ENCODE assay signal across 24 mouse cellular contexts in genomic region chr11:115483278-115483677, GRCm38 (mm10). TPM values are rescaled to one million over a fixed set of nuclear protein-coding genes. Genes with fewer than 3 reads are reported as not detected.
DNase-seq lines count a peak whose midpoint lies in the region; ATAC-seq and TF ChIP-seq lines count a peak whose summit lies in the region.
"Had no signal": no experiment of that assay in that cellular context is flagged by ENCODE, and none has a peak within 500 bp of the region (broad histone marks: within the 10 kb centered on the region; RNA-seq: fewer than 3 reads in every experiment).

No protein-coding gene starts in this region.

- DNase-seq in gastrocnemius, adult 2 months, result peak; percentile 67
- DNase-seq in gastrocnemius, postnatal 25 days, result no peak
- DNase-seq in hindbrain, embryonic 14.5 days (ENCODE audit: low spot score), result no peak
- no peak for DNase-seq in midbrain, postnatal 0 days (ENCODE audit: low spot score)
- DNase-seq in skeletal muscle tissue, adult 2 months (ENCODE audit: low read depth, low spot score), result peak; percentile 40

- no peak for ATAC-seq in hindbrain, embryonic 13.5 days (ENCODE audit: low FRiP score)
- no peak for ATAC-seq in hindbrain, embryonic 14.5 days (ENCODE audit: low FRiP score)
- no peak for ATAC-seq in midbrain, embryonic 15.5 days (replicated peaks)
- ATAC-seq in midbrain, postnatal 0 days (ENCODE audit: low FRiP score), result no peak
- ATAC-seq: CD4-positive, CD25-positive, alpha-beta regulatory T cell, adult 4 months; forebrain, embryonic 15.5 days had no signal

- H3K9me3 ChIP-seq in hindbrain, embryonic 13.5 days, result no peaks in the 10 kb centered on the region
- H3K9me3 ChIP-seq in hindbrain, embryonic 14.5 days (ENCODE audit: control insufficient read depth, low read length), result no peaks in the 10 kb centered on the region
- H3K9me3 ChIP-seq in midbrain, embryonic 15.5 days, result no peaks in the 10 kb centered on the region
- no peaks in the 10 kb centered on the region for H3K9me3 ChIP-seq in midbrain, postnatal 0 days (ENCODE audit: low read length)
- H3K9me3 ChIP-seq: embryonic facial prominence, embryonic 10.5 days; embryonic facial prominence, embryonic 15.5 days; forebrain, embryonic 15.5 days; heart, embryonic 13.5 days; kidney, embryonic 15.5 days; liver, embryonic 15.5 days had no signal

- H3K9ac ChIP-seq in hindbrain, embryonic 13.5 days, result 0 out of 2 replicates have a peak overlapping the region, but pooled peaks have one; percentile 3
- H3K9ac ChIP-seq in hindbrain, embryonic 14.5 days, result no peak overlapping the region
- 0 out of 2 replicates have a peak overlapping the region, but pooled peaks have one; percentile 17 for H3K9ac ChIP-seq in midbrain, embryonic 15.5 days
- H3K9ac ChIP-seq in midbrain, postnatal 0 days (replicated peaks; ENCODE audit: low read length, poor library complexity, severe bottlenecking), result no peak overlapping the region
- H3K9ac ChIP-seq: embryonic facial prominence, embryonic 15.5 days; forebrain, embryonic 15.5 days; kidney, embryonic 15.5 days; liver, embryonic 15.5 days; lung, embryonic 14.5 days had no signal

- intact Hi-C loops in gastrocnemius, adult 2 months (cut with DNase I), result loop anchor here (5.0 to 10.0 kb wide), 2 partner anchors 129 to 232 kb away; partner anchors contain the start of gene Mif4gd

- no peaks in the 10 kb centered on the region for H3K27me3 ChIP-seq in hindbrain, embryonic 13.5 days
- H3K27me3 ChIP-seq in hindbrain, embryonic 14.5 days (ENCODE audit: control insufficient read depth, insufficient read depth, low read length), result no peaks in the 10 kb centered on the region
- H3K27me3 ChIP-seq in midbrain, embryonic 15.5 days (replicated peaks), result no peaks in the 10 kb centered on the region
- H3K27me3 ChIP-seq in midbrain, postnatal 0 days (ENCODE audit: insufficient read depth, low read length), result no peaks in the 10 kb centered on the region
- H3K27me3 ChIP-seq: embryonic facial prominence, embryonic 15.5 days; forebrain, embryonic 15.5 days; heart, embryonic 13.5 days; kidney, embryonic 15.5 days; liver, embryonic 15.5 days had no signal

- H3K4me1 ChIP-seq in hindbrain, embryonic 13.5 days (replicated peaks), result peaks cover 6% of the 10 kb centered on the region
- H3K4me1 ChIP-seq in hindbrain, embryonic 14.5 days (replicated peaks; ENCODE audit: control insufficient read depth, insufficient read depth, low read length), result no peaks in the 10 kb centered on the region
- H3K4me1 ChIP-seq in midbrain, embryonic 15.5 days, result no peaks in the 10 kb centered on the region
- H3K4me1 ChIP-seq in midbrain, postnatal 0 days (ENCODE audit: insufficient read depth, low read length), result no peaks in the 10 kb centered on the region
- H3K4me1 ChIP-seq: embryonic facial prominence, embryonic 15.5 days; forebrain, embryonic 15.5 days had no signal

- peak overlapping the region; percentile 57 for H3K4me3 ChIP-seq in gastrocnemius, adult 2 months
- no peak overlapping the region for H3K4me3 ChIP-seq in hindbrain, embryonic 13.5 days
- no peak overlapping the region for H3K4me3 ChIP-seq in hindbrain, embryonic 14.5 days (replicated peaks; ENCODE audit: low read length)
- H3K4me3 ChIP-seq in midbrain, embryonic 15.5 days, result no peak overlapping the region
- H3K4me3 ChIP-seq in midbrain, postnatal 0 days (ENCODE audit: low read depth, low read length), result no peak overlapping the region
- H3K4me3 ChIP-seq: embryonic facial prominence, embryonic 10.5 days; embryonic facial prominence, embryonic 15.5 days; forebrain, embryonic 15.5 days; heart, embryonic 13.5 days; kidney, embryonic 15.5 days; liver, embryonic 15.5 days had no signal

- H3K27ac ChIP-seq in gastrocnemius, adult 2 months, result peak overlapping the region; percentile 32
- no peak overlapping the region for H3K27ac ChIP-seq in hindbrain, embryonic 13.5 days
- H3K27ac ChIP-seq in hindbrain, embryonic 14.5 days, result no peak overlapping the region
- no peak overlapping the region for H3K27ac ChIP-seq in midbrain, embryonic 15.5 days
- H3K27ac ChIP-seq in midbrain, postnatal 0 days (ENCODE audit: low read depth, low read length), result no peak overlapping the region
- H3K27ac ChIP-seq: embryonic facial prominence, embryonic 10.5 days; embryonic facial prominence, embryonic 15.5 days; forebrain, embryonic 15.5 days; heart, embryonic 13.5 days; kidney, embryonic 15.5 days; liver, embryonic 15.5 days had no signal

- no peak for TF ChIP-seq CTCF in gastrocnemius, adult 2 months (IDR thresholded peaks at IDR 0.05)
- TF ChIP-seq CTCF in midbrain, postnatal 0 days (IDR thresholded peaks at IDR 0.05), result no peak

- no peak overlapping the region for H3K4me2 ChIP-seq in hindbrain, embryonic 13.5 days
- no peak overlapping the region for H3K4me2 ChIP-seq in hindbrain, embryonic 14.5 days (replicated peaks)
- no peak overlapping the region for H3K4me2 ChIP-seq in midbrain, embryonic 15.5 days
- no peak overlapping the region for H3K4me2 ChIP-seq in midbrain, postnatal 0 days (ENCODE audit: low read depth, low read length, poor library complexity, severe bottlenecking)
- H3K4me2 ChIP-seq: embryonic facial prominence, embryonic 15.5 days; forebrain, embryonic 15.5 days; heart, embryonic 13.5 days; kidney, embryonic 15.5 days; liver, embryonic 15.5 days; lung, embryonic 14.5 days had no signal

- WGBS in hindbrain, embryonic 13.5 days, result 73% methylated on average over 11 of the region's 11 CpGs
- 70% methylated on average over 11 of the region's 11 CpGs for WGBS in hindbrain, embryonic 14.5 days
- 70% methylated on average over 11 of the region's 11 CpGs for WGBS in midbrain, embryonic 15.5 days
- WGBS in midbrain, postnatal 0 days, result 68% methylated on average over 11 of the region's 11 CpGs

- H3K36me3 ChIP-seq in hindbrain, embryonic 13.5 days, result peaks cover 17% of the 10 kb centered on the region
- H3K36me3 ChIP-seq in hindbrain, embryonic 14.5 days (replicated peaks; ENCODE audit: control insufficient read depth, insufficient read depth), result peaks cover 16% of the 10 kb centered on the region; the same call in 1 of the 2 replicates
- H3K36me3 ChIP-seq in midbrain, embryonic 15.5 days (replicated peaks), result 0 out of 2 replicates have a peak, but pooled peaks cover 6% of the 10 kb centered on the region
- H3K36me3 ChIP-seq in midbrain, postnatal 0 days (ENCODE audit: insufficient read depth, low read length), result 0 out of 2 replicates have a peak, but pooled peaks cover 3% of the 10 kb centered on the region

RNA-seq across cellular contexts. Expression of gene Armc7, which starts 7.8 kb away (rescaled TPM):
- total RNA-seq in gastrocnemius, adult 2 months (2021), result under 1 TPM; 0.95 to 0.99 TPM
- total RNA-seq in gastrocnemius, postnatal 25 days (2021), result 1 to 10 TPM in 1 of 2 experiments, under 1 TPM in 1; 0.94 to 1.0 TPM
- polyA plus RNA-seq in hindbrain, embryonic 13.5 days (2015; fragmentation: Nextera tagmentation; extraction: Ambion mirVana), result 16.9 and 18.0 TPM in 2 replicates
- 14.2 and 14.8 TPM in 2 replicates for polyA plus RNA-seq in hindbrain, embryonic 14.5 days (2014; fragmentation: Nextera tagmentation; extraction: Ambion mirVana)
- polyA plus RNA-seq in midbrain, embryonic 15.5 days (2015; fragmentation: Nextera tagmentation; extraction: Ambion mirVana), result 20.6 and 20.9 TPM in 2 replicates
- 9.0 and 14.0 TPM in 2 replicates for total RNA-seq in midbrain, postnatal 0 days (2014; rRNA removed)
- 12.9 and 13.4 TPM in 2 replicates for polyA plus RNA-seq in midbrain, postnatal 0 days (2015; fragmentation: Nextera tagmentation; extraction: Ambion mirVana)

RNA-seq across cellular contexts. Expression of gene Nt5c, which starts 8.4 kb away (rescaled TPM):
- total RNA-seq in gastrocnemius, adult 2 months (2021), result 1 to 10 TPM; 5.8 to 7.7 TPM
- total RNA-seq in gastrocnemius, postnatal 25 days (2021), result 10 to 100 TPM in 1 of 2 experiments, 1 to 10 TPM in 1; 8.7 to 11.2 TPM
- polyA plus RNA-seq in hindbrain, embryonic 13.5 days (2015; fragmentation: Nextera tagmentation; extraction: Ambion mirVana), result 104 and 105 TPM in 2 replicates
- 85.3 and 98.0 TPM in 2 replicates for polyA plus RNA-seq in hindbrain, embryonic 14.5 days (2014; fragmentation: Nextera tagmentation; extraction: Ambion mirVana)
- 98.4 and 108 TPM in 2 replicates for polyA plus RNA-seq in midbrain, embryonic 15.5 days (2015; fragmentation: Nextera tagmentation; extraction: Ambion mirVana)
- total RNA-seq in midbrain, postnatal 0 days (2014; rRNA removed), result 85.3 and 91.1 TPM in 2 replicates
- polyA plus RNA-seq in midbrain, postnatal 0 days (2015; fragmentation: Nextera tagmentation; extraction: Ambion mirVana), result 131 and 133 TPM in 2 replicates

RNA-seq across cellular contexts. Expression of gene Slc16a5, which starts 21.0 kb away (rescaled TPM):
- total RNA-seq in gastrocnemius, adult 2 months (2021), result not detected
- total RNA-seq in gastrocnemius, postnatal 25 days (2021), result not detected
- 0.19 TPM in 1 of 2 replicates, not detected in the other for polyA plus RNA-seq in hindbrain, embryonic 13.5 days (2015; fragmentation: Nextera tagmentation; extraction: Ambion mirVana)
- 0.18 TPM in 1 of 2 replicates, not detected in the other for polyA plus RNA-seq in hindbrain, embryonic 14.5 days (2014; fragmentation: Nextera tagmentation; extraction: Ambion mirVana)
- polyA plus RNA-seq in midbrain, embryonic 15.5 days (2015; fragmentation: Nextera tagmentation; extraction: Ambion mirVana), result 0.09 and 0.42 TPM in 2 replicates
- total RNA-seq in midbrain, postnatal 0 days (2014; rRNA removed), result not detected in 2 replicates
- polyA plus RNA-seq in midbrain, postnatal 0 days (2015; fragmentation: Nextera tagmentation; extraction: Ambion mirVana), result 0.21 and 0.23 TPM in 2 replicates
- total RNA-seq: adrenal gland, postnatal 25 days; heart, adult 8-10 months; heart, postnatal 25 days; layer of hippocampus, adult 18-20 months; layer of hippocampus, postnatal 25 days had no signal
- polyA plus RNA-seq: forebrain, embryonic 15.5 days; frontal cortex, adult 2 months had no signal

RNA-seq across cellular contexts. Expression of gene Jpt1, which starts 30.9 kb away (rescaled TPM):
- total RNA-seq in gastrocnemius, adult 2 months (2021), result 10 to 100 TPM; 38.4 to 40.9 TPM
- 10 to 100 TPM; 36.9 to 41.2 TPM for total RNA-seq in gastrocnemius, postnatal 25 days (2021)
- polyA plus RNA-seq in hindbrain, embryonic 13.5 days (2015; fragmentation: Nextera tagmentation; extraction: Ambion mirVana), result 1,452 and 1,454 TPM in 2 replicates
- 1,350 and 1,384 TPM in 2 replicates for polyA plus RNA-seq in hindbrain, embryonic 14.5 days (2014; fragmentation: Nextera tagmentation; extraction: Ambion mirVana)
- polyA plus RNA-seq in midbrain, embryonic 15.5 days (2015; fragmentation: Nextera tagmentation; extraction: Ambion mirVana), result 1,600 and 1,616 TPM in 2 replicates
- total RNA-seq in midbrain, postnatal 0 days (2014; rRNA removed), result 744 and 761 TPM in 2 replicates
- 1,252 and 1,259 TPM in 2 replicates for polyA plus RNA-seq in midbrain, postnatal 0 days (2015; fragmentation: Nextera tagmentation; extraction: Ambion mirVana)

RNA-seq across cellular contexts. Expression of gene Trim80, which starts 42.9 kb away (rescaled TPM):
- total RNA-seq in gastrocnemius, adult 2 months (2021), result not detected
- not detected for total RNA-seq in gastrocnemius, postnatal 25 days (2021)
- not detected in 2 replicates for polyA plus RNA-seq in hindbrain, embryonic 13.5 days (2015; fragmentation: Nextera tagmentation; extraction: Ambion mirVana)
- not detected in 2 replicates for polyA plus RNA-seq in hindbrain, embryonic 14.5 days (2014; fragmentation: Nextera tagmentation; extraction: Ambion mirVana)
- polyA plus RNA-seq in midbrain, embryonic 15.5 days (2015; fragmentation: Nextera tagmentation; extraction: Ambion mirVana), result not detected in 2 replicates
- 0.44 TPM in 1 of 2 replicates, not detected in the other for total RNA-seq in midbrain, postnatal 0 days (2014; rRNA removed)
- polyA plus RNA-seq in midbrain, postnatal 0 days (2015; fragmentation: Nextera tagmentation; extraction: Ambion mirVana), result not detected in 2 replicates
- total RNA-seq: gastrocnemius, postnatal 36 days; heart, postnatal 25 days; layer of hippocampus, adult 18-20 months; layer of hippocampus, postnatal 25 days; neutrophil, adult 5-6 weeks had no signal
- polyA plus RNA-seq: CD4-positive, CD25-positive, alpha-beta regulatory T cell, adult 4 months; embryonic facial prominence, embryonic 15.5 days; forebrain, embryonic 15.5 days; limb, embryonic 11.5 days; lung, embryonic 14.5 days had no signal

Comparison
In these comparisons a context has a peak if more than half of its experiments do, and no peak if none do; other contexts are left out.
1. DNase-seq: peak in gastrocnemius, adult 2 months (single experiment) and skeletal muscle tissue, adult 2 months (single experiment); none in gastrocnemius, postnatal 25 days (single experiment), hindbrain, embryonic 14.5 days (single experiment) and midbrain, postnatal 0 days (single experiment).
2. H3K9ac ChIP-seq: peak in hindbrain, embryonic 13.5 days (single experiment) and midbrain, embryonic 15.5 days (single experiment); none in hindbrain, embryonic 14.5 days (single experiment) and midbrain, postnatal 0 days (single experiment).